Mouse (Mus musculus): ENCODE results near the gene Abcg1. TPM values are rescaled to one million over a fixed set of nuclear protein-coding genes. Genes with fewer than 3 reads are reported as not detected.

Abcg1 gene
- polyA plus RNA-seq, 1 experiment from 2014 or later, result 9.2 TPM

DNA sequence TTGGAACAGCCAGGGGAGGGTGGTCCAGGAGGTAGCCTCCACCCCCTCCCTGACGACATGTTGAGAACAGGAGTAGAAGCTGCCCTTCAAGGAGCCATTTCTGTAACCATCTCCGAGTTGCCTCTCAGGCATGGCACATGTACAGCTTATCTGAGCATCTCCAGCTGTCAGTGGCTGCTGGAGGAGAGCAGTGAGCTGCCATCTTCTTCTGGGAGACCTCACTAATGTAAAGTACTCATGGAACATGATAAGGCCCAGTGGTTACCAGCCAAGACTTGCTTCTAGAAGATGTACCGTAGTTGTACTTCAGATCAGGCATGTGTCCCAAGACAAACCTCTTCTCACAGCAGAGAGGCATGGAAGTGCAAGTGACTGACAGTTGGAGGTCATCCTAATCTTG, 28.0 kb downstream of the Abcg1 start:
- Histone ChIP-seq H3K9me3 (no peaks in the 10 kb centered on the region), H3K9ac (no peak overlapping the region), H3K4me1 (peaks cover 25% of the 10 kb centered on the region), H3K4me3 (no peak overlapping the region), H3K4me2 (replicated peaks) (no peak overlapping the region), H3K27ac (no peak overlapping the region), H3K27me3 (no peaks in the 10 kb centered on the region), H3K36me3 (no peaks in the 10 kb centered on the region)
- 90% methylated on average over 3 of the region's 3 CpGs for WGBS
- ATAC-seq (ENCODE audit: low FRiP score, low read depth), result no peak

DNA sequence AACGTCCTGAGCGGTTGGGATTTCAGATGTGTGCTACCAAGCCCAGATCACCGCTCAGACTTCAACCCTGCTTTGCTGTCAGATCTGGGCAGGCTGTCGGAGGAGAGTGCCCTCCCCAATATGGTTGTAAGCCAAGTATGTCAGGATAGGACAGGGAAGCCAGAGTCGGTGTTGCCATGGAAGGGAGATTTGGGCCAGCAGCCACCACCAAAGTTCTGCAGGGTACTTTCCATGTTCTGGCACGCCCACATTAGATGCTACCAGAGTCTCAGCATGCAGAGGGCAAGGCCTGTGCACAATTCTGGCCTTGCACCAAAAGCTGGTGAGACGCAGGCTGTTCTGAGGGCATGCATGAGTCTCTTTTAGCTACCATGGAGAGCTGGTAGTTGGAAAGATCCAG, 28.7 kb downstream of the Abcg1 start:
- H3K27ac ChIP-seq, result no peak overlapping the region
- ATAC-seq (ENCODE audit: low FRiP score, low read depth), result no peak
- H3K27me3 ChIP-seq, result 0 out of 2 replicates have a peak, but pooled peaks cover 2% of the 10 kb centered on the region
- WGBS, result 92% methylated on average over 7 of the region's 7 CpGs
- no peak overlapping the region for H3K9ac ChIP-seq
- no peak overlapping the region for H3K4me2 ChIP-seq (replicated peaks)
- no peaks in the 10 kb centered on the region for H3K36me3 ChIP-seq
- H3K9me3 ChIP-seq, result no peaks in the 10 kb centered on the region
- H3K4me1 ChIP-seq, result peaks cover 28% of the 10 kb centered on the region
- no peak overlapping the region for H3K4me3 ChIP-seq

DNA sequence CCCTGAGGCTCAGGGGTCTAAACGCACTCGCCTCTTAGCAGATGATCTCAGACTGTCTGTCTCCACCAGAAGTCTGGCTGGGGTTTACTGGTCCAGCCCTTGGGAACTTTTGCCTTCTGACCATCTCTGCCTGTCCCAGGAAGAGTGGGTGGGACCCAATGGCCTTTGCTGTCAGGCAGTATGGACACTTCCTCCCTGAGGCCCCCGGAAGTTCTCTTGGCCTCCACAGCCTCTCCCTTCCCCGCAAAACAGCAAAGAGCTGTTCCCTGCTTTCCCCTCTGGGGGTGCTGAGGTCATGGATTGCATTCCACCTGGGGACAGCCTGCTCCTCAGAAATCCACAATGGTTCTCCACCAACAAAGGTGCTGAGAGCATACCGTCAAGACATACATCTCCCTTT, 31.2 kb downstream of the Abcg1 start:
- no peak overlapping the region for H3K4me3 ChIP-seq
- H3K27me3 ChIP-seq, result 0 out of 2 replicates have a peak, but pooled peaks cover 2% of the 10 kb centered on the region
- peaks cover 28% of the 10 kb centered on the region for H3K4me1 ChIP-seq
- WGBS, result 46% methylated on average over 5 of the region's 5 CpGs
- no peak for ATAC-seq (ENCODE audit: low FRiP score, low read depth)
- no peak overlapping the region for H3K4me2 ChIP-seq (replicated peaks)
- no peak overlapping the region for H3K9ac ChIP-seq
- no peak overlapping the region for H3K27ac ChIP-seq
- 0 out of 2 replicates have a peak, but pooled peaks cover 4% of the 10 kb centered on the region for H3K36me3 ChIP-seq
- no peaks in the 10 kb centered on the region for H3K9me3 ChIP-seq

DNA sequence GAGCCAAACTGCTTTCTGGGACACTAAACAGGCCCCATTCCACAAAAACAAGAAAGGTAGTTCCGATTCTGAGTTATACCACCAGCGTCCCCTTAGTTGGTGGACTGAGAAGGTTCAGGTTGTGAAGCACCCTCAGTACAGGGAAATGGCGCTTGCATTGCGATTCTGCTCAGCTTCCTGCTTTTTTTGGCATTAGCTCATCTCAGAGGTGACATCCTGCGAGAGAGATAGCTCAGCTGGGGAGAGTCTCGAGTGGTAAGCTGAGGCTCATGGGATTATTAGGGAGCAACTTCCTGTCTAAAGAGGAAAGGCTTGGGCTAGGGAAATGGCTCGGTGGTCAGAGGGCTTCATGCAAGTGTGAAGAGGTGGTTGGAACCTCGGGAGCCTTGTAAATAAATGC, 32.4 kb downstream of the Abcg1 start:
- ATAC-seq (ENCODE audit: low FRiP score, low read depth), result no peak
- no peak overlapping the region for H3K9ac ChIP-seq
- H3K4me1 ChIP-seq, result peaks cover 28% of the 10 kb centered on the region
- H3K4me2 ChIP-seq (replicated peaks), result no peak overlapping the region
- no peaks in the 10 kb centered on the region for H3K9me3 ChIP-seq
- H3K36me3 ChIP-seq, result 0 out of 2 replicates have a peak, but pooled peaks cover 4% of the 10 kb centered on the region
- H3K27me3 ChIP-seq, result 0 out of 2 replicates have a peak, but pooled peaks cover 2% of the 10 kb centered on the region
- 70% methylated on average over 8 of the region's 8 CpGs for WGBS
- no peak overlapping the region for H3K4me3 ChIP-seq
- no peak overlapping the region for H3K27ac ChIP-seq

DNA sequence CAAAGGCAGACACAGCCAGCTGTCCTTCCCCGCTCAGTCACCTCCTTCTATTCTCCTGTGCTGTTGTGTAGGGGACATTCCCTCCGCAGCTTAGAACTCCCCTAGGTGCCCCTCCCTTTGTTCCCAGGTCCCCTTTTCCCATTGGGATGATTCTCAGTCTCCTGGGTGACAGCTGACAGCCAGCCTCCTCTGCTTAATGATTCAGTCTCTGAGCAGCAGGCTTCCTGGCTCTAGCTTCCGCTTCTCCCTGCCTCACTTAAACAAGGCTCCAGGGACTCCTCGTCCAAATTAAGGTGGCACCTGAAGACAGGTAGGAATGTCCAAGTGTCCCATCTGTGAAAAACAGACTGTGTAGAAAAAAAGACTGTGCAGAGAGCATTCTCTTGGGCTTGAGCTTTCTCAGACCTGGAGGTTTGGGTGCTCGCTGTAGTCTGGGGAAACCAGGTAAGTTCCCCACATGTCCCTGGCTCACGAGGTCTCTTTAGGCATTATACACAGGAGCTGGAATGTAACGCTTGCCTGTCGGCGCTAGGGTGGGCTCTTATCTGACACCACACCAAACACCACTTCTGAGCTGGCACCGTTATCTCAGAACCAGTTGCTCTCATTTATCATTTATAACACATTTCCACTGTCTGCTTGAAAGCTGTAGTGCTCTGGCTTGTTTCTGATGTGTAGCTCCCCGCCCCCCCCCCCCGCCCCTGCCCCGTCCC, 33.7 kb downstream of the Abcg1 start:
- no peaks in the 10 kb centered on the region for H3K9me3 ChIP-seq
- H3K4me2 ChIP-seq (replicated peaks), result no peak overlapping the region
- 0 out of 2 replicates have a peak, but pooled peaks cover 4% of the 10 kb centered on the region for H3K36me3 ChIP-seq
- no peak overlapping the region for H3K27ac ChIP-seq
- no peak overlapping the region for H3K4me3 ChIP-seq
- 0 out of 2 replicates have a peak, but pooled peaks cover 2% of the 10 kb centered on the region for H3K27me3 ChIP-seq
- ATAC-seq (ENCODE audit: low FRiP score, low read depth), result no peak
- 46% methylated on average over 13 of the region's 13 CpGs for WGBS
- no peak overlapping the region for H3K9ac ChIP-seq
- H3K4me1 ChIP-seq, result peaks cover 28% of the 10 kb centered on the region

DNA sequence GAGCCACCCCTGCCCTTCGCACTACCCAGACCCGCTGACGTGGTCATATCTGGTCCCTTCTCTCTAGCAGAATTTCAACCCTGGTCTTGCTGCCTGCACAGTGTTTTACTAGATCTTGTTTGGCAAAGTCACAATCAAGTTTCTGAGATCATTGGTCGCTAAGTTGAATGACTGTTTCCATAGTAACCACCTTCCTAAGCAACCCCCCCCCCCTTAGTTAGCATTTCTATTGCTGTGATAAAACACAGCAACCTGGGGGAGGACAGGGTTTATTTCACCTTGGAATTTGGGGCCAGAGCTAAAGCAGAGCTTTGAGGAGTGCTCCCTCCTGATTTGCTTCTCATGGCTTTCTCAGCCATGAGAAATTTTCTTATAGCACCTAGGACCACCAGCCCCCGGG, 37.3 kb downstream of the Abcg1 start:
- Histone ChIP-seq H3K27ac (no peak overlapping the region), H3K36me3 (0 out of 2 replicates have a peak, but pooled peaks cover 4% of the 10 kb centered on the region), H3K9ac (no peak overlapping the region), H3K4me2 (replicated peaks) (no peak overlapping the region), H3K4me1 (peaks cover 8% of the 10 kb centered on the region; the same call in 1 of the 2 replicates), H3K4me3 (no peak overlapping the region), H3K9me3 (no peaks in the 10 kb centered on the region), H3K27me3 (0 out of 2 replicates have a peak, but pooled peaks cover 2% of the 10 kb centered on the region)
- 52% methylated on average over 5 of the region's 5 CpGs for WGBS
- no peak for ATAC-seq (ENCODE audit: low FRiP score, low read depth)

DNA sequence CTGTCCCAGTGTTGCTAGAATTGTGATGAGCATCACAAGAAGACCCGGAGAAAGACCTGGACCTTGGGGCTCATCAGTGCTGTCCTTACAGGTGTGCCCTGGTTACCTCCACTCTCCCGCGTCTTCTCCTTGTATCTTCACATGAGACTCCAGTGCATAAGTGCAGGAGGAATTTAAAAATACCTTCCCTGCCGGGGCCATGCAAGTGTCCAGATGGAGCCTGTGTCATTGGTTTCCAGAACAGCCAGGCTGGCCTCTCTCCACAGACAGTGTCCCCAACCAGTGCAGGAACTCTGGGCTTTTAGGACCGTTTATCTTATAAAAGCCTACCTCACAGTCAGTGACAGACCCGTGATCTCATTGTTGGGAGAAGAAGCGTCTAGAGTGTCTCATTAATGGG, 38.1 kb downstream of the Abcg1 start:
- H3K9me3 ChIP-seq, result no peaks in the 10 kb centered on the region
- 0 out of 2 replicates have a peak, but pooled peaks cover 4% of the 10 kb centered on the region for H3K36me3 ChIP-seq
- 0 out of 2 replicates have a peak, but pooled peaks cover 2% of the 10 kb centered on the region for H3K4me1 ChIP-seq
- whole genome bisulfite sequencing, result 88% methylated on average over 7 of the region's 7 CpGs
- no peak for ATAC-seq (ENCODE audit: low FRiP score, low read depth)
- H3K27ac ChIP-seq, result no peak overlapping the region
- H3K27me3 ChIP-seq, result 0 out of 2 replicates have a peak, but pooled peaks cover 2% of the 10 kb centered on the region
- no peak overlapping the region for H3K4me2 ChIP-seq (replicated peaks)
- H3K4me3 ChIP-seq, result no peak overlapping the region
- no peak overlapping the region for H3K9ac ChIP-seq

DNA sequence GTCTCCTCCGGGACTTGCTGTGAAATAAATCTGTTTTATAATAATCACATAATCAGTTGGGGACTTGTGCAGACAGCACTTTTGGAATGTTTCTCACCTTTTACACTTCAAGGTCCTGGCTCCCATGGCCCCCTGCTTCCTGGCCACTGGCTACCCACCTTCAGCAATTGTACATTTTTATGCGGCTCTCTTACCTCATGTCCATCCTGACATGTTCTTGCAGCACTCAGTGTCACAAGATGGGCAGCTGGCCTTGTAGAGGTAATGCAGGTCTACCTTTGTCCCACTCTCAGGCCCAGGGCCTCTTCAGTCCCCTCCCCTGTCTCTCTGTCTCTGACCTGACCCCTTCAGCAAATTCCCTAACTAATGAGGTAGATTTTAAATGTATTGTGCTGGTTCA, 39.4 kb downstream of the Abcg1 start:
- no peak overlapping the region for H3K4me3 ChIP-seq
- H3K4me1 ChIP-seq, result no peaks in the 10 kb centered on the region
- no peak for ATAC-seq (ENCODE audit: low FRiP score, low read depth)
- H3K36me3 ChIP-seq, result 0 out of 2 replicates have a peak, but pooled peaks cover 4% of the 10 kb centered on the region
- no peak overlapping the region for H3K27ac ChIP-seq
- WGBS, result 94% methylated on average over 2 of the region's 2 CpGs
- no peaks in the 10 kb centered on the region for H3K27me3 ChIP-seq
- H3K9ac ChIP-seq, result no peak overlapping the region
- no peaks in the 10 kb centered on the region for H3K9me3 ChIP-seq
- no peak overlapping the region for H3K4me2 ChIP-seq (replicated peaks)

DNA sequence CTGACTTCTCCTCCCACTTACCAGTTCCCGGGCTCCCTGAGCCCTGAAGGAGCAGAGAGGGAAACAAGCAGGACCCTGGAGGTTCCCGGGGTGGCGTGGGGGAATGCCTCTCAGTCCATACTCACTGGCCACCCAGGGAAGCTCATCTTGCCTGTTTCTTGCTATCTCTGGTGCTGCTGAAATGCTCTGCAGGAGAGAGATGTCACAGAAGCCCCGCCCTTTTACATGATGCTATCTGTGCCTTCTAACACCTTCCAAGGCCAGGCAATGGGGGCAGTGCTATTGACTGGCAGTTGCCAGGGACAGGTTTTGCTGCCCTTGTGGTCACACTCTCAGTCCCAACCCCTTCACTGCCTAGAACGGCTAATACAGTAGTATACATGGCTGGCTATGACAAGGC, 41.3 kb downstream of the Abcg1 start:
- Histone ChIP-seq H3K4me2 (replicated peaks) (no peak overlapping the region), H3K36me3 (no peaks in the 10 kb centered on the region), H3K4me3 (no peak overlapping the region), H3K27ac (no peak overlapping the region), H3K4me1 (no peaks in the 10 kb centered on the region), H3K9ac (no peak overlapping the region), H3K27me3 (no peaks in the 10 kb centered on the region), H3K9me3 (no peaks in the 10 kb centered on the region)
- 77% methylated on average over 5 of the region's 5 CpGs for whole genome bisulfite sequencing
- ATAC-seq (ENCODE audit: low FRiP score, low read depth), result no peak

DNA sequence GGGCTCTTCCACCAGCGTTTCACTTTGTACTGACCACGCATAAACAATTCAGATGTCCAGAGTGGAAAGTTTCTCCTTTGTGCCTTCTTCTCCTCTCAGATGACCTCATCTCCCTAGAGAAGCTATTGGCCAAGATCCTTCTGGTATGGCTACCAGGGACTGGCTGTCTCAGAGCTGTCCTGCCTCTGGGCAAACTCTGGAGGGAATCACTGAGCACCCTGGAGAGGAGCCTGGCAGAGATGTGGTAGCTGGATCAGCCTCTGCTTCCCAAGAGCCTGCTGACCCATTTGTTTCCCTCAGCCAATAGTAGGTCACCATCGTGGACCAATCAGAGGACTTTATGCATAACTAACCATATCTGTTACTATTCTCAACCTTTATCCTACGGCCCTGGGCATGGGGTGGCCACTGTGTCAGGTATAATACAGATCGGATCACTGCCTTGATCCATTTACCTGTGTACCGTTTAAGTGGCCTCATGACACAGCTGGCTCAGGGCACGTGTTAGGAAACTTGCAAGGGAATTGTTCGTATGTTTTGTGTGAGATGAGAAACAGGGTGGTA, 45.6 kb downstream of the Abcg1 start:
- no peaks in the 10 kb centered on the region for H3K27me3 ChIP-seq
- no peak for ATAC-seq (ENCODE audit: low FRiP score, low read depth)
- no peak overlapping the region for H3K27ac ChIP-seq
- no peaks in the 10 kb centered on the region for H3K36me3 ChIP-seq
- no peaks in the 10 kb centered on the region for H3K9me3 ChIP-seq
- H3K4me3 ChIP-seq, result no peak overlapping the region
- H3K4me2 ChIP-seq (replicated peaks), result no peak overlapping the region
- no peaks in the 10 kb centered on the region for H3K4me1 ChIP-seq
- H3K9ac ChIP-seq, result no peak overlapping the region
- 90% methylated on average over 8 of the region's 8 CpGs for WGBS

DNA sequence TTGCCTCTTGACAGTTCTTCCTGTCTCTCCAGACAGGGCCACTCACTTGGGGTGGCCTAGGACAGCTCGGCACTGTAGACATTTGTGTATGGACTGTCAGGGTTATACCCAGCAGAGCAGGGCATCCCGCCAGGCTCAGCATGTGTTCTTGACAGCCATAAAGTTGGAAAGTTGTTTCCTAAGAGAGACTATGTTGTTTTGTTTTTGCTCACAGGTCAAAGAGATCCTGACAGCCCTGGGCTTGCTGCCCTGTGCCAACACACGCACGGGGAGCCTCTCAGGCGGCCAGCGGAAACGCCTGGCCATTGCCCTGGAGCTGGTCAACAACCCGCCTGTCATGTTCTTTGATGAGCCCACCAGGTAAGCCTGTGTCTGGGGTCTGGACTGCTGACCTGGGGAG, 46.3 kb downstream of the Abcg1 start:
- Histone ChIP-seq H3K4me3 (no peak overlapping the region), H3K9me3 (no peaks in the 10 kb centered on the region), H3K9ac (no peak overlapping the region), H3K4me2 (replicated peaks) (no peak overlapping the region), H3K36me3 (no peaks in the 10 kb centered on the region), H3K27ac (no peak overlapping the region), H3K27me3 (no peaks in the 10 kb centered on the region), H3K4me1 (no peaks in the 10 kb centered on the region)
- ATAC-seq (ENCODE audit: low FRiP score, low read depth), result no peak
- WGBS, result 82% methylated on average over 8 of the region's 8 CpGs

DNA sequence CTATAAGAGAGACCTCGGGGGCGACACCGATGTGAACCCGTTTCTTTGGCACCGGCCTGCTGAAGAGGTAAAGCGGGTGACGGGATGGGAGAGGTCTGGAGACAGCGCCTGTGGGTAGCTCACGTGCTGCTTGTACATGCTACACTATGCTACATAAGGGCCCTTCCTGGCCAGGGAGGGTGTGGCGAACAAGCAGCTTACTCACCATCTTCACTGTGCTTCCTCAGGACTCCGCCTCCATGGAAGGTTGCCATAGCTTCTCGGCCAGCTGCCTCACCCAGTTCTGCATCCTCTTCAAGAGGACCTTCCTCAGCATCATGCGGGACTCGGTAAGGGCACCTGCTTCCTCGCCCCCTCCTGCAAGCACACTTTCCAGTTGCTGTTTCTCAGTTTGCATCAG, 50.9 kb downstream of the Abcg1 start:
- Histone ChIP-seq H3K27me3 (no peaks in the 10 kb centered on the region), H3K27ac (no peak overlapping the region), H3K36me3 (no peaks in the 10 kb centered on the region; the same call in 1 of the 2 replicates), H3K9me3 (no peaks in the 10 kb centered on the region), H3K9ac (no peak overlapping the region), H3K4me3 (no peak overlapping the region), H3K4me2 (replicated peaks) (no peak overlapping the region), H3K4me1 (peaks cover 6% of the 10 kb centered on the region; the same call in 1 of the 2 replicates)
- ATAC-seq (ENCODE audit: low FRiP score, low read depth), result no peak
- 91% methylated on average over 15 of the region's 15 CpGs for WGBS

Measured in limb, embryonic 13.5 days (tissue).